Mouse (Mus musculus) intestine, embryonic 15.5 days (tissue): ENCODE measurements at regions not wholly inside any gene's neighbourhood (a gene's known extent, or its start where the extent isn't known, plus 50 kb on each side); places are given as distances from the start of the nearest gene placed in this dataset.

ENCODE experiments used
- ATAC-seq: fragments of 200-750 bp; cut with Nextera tagmentation; 2 replicates; pipeline ENCODE4 v1.8.0; 2017; ENCODE audit warnings: moderate TSS enrichment, moderate library complexity
- H3K27ac ChIP-seq: fragments of 300-500 bp; sonication (generic); 2 replicates; pipeline ENCODE4 v1.5.1; 2015; ENCODE audit warnings: mild to moderate bottlenecking, inconsistent platforms
- H3K27me3 ChIP-seq: fragments of 300-500 bp; sonication (generic); replicated peaks from 2 replicates; pipeline ENCODE4 v1.6.1; 2015; ENCODE audit warnings: inconsistent platforms
- H3K36me3 ChIP-seq: fragments of 300-500 bp; sonication (generic); 2 replicates; pipeline ENCODE4 v1.6.1; 2015; ENCODE audit warnings: inconsistent platforms
- H3K4me1 ChIP-seq: fragments of 300-500 bp; sonication (generic); replicated peaks from 2 replicates; pipeline ENCODE4 v1.6.1; 2015; ENCODE audit warnings: inconsistent platforms
- H3K4me2 ChIP-seq: fragments of 300-500 bp; sonication (generic); replicated peaks from 2 replicates; pipeline ENCODE4 v1.6.1; 2015; ENCODE audit warnings: mild to moderate bottlenecking, inconsistent platforms
- H3K4me3 ChIP-seq: fragments of 300-500 bp; sonication (generic); replicated peaks from 2 replicates; pipeline ENCODE4 v1.5.1; 2015; ENCODE audit warnings: inconsistent platforms
- H3K9ac ChIP-seq: fragments of 300-500 bp; sonication (generic); 2 replicates; pipeline ENCODE4 v1.6.1; 2015; ENCODE audit warnings: inconsistent platforms
- H3K9me3 ChIP-seq: fragments of 300-500 bp; sonication (generic); 2 replicates; pipeline ENCODE4 v1.6.1; 2016; ENCODE audit warnings: inconsistent platforms
- WGBS: fragments of 180-500 bp; shearing (Covaris S2); methylation state at CpG from one replicate; pipeline ENCODE4 v1.1.7; 2015; 5-methylcytosine and 5-hydroxymethylcytosine counted together

- Histone ChIP-seq H3K4me1 (peaks cover 20% of the 10 kb centered on the region; the same call in 1 of the 2 replicates), H3K27me3 (no peaks in the 10 kb centered on the region), H3K9me3 (no peaks in the 10 kb centered on the region), H3K4me3 (no peak overlapping the region), H3K36me3 (no peaks in the 10 kb centered on the region), H3K4me2 (no peak overlapping the region), H3K9ac (no peak overlapping the region), H3K27ac (no peak overlapping the region)
- no peak for ATAC-seq
- WGBS, result 50% methylated on average over 4 of the region's 4 CpGs
These were observed 547.9 kb upstream of the Mgmt start for GRCm38 (mm10) chr7:136346531-136346930.

DNA sequence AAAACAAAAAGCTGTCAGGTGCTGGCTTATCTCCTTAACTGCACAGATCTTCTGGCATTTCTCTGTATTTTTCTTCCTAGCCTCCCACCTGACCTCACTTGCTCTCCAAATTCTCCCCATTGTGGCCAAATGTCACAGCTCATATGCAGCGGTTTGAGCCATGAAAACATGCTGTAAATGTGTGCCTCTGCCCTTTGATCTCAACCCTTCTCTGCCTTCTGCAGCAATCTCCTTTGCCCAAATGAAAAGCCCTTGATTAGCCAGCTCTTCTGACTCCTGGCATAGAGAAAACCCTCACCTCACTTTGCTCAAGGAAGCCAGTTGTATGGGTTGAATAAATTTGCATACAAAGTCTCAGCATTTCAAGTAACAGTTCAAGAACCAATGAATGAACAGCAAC, 546.1 kb upstream of the Mgmt start:
- ATAC-seq, result no peak
- H3K27me3 ChIP-seq, result no peaks in the 10 kb centered on the region
- no peak overlapping the region for H3K4me3 ChIP-seq
- no peak overlapping the region for H3K4me2 ChIP-seq
- H3K4me1 ChIP-seq, result peaks cover 5% of the 10 kb centered on the region; the same call in 1 of the 2 replicates
- no peak overlapping the region for H3K27ac ChIP-seq
- no peaks in the 10 kb centered on the region for H3K9me3 ChIP-seq
- H3K36me3 ChIP-seq, result no peaks in the 10 kb centered on the region
- no peak overlapping the region for H3K9ac ChIP-seq
- 27% methylated on average over 1 of the region's 1 CpGs for WGBS

DNA sequence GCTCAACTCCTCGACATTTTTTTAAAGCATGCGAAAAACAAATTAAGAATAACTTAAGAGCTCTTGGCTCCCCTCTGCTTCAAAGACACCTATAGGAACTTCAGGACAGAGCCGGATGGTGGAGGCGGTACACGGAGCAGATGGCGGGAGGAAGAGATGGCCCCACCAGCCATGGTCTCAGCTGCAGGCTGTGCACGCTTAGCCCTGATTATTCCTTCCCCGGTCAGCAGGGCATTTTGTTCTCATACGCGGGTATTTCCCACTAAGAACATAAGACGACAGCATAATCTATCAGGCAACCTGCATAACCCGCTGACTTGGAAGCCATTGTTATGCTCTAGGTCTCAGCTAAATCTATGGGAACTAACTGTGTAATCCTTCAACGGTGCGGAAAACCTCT, 544.8 kb upstream of the Mgmt start:
- 90% methylated on average over 14 of the region's 14 CpGs for WGBS
- H3K36me3 ChIP-seq, result no peaks in the 10 kb centered on the region

DNA sequence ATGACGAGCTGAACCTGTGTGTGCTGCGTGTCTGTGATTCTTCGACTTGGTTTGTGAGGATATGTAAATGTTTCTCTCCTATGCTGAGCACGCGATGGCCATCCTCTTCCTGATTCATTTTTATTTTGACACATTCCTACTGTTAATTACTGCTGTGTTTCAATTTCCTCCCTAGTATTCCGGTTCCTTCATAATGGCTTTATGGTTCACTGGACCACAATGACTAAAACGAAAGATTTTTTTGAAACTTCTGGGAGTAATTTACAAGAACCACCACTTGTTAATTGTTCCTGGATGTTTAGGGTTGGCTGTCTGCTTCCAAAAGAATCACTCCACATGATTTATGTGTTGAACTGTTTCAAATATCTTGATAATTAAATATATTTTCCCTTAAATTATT, 537.4 kb upstream of the Mgmt start:
- WGBS, result 41% methylated on average over 7 of the region's 7 CpGs
- Histone ChIP-seq H3K4me2 (no peak overlapping the region), H3K27ac (no peak overlapping the region), H3K4me1 (no peaks in the 10 kb centered on the region), H3K4me3 (no peak overlapping the region), H3K9me3 (no peaks in the 10 kb centered on the region), H3K27me3 (no peaks in the 10 kb centered on the region), H3K9ac (no peak overlapping the region), H3K36me3 (no peaks in the 10 kb centered on the region)
- no peak for ATAC-seq

More for the DNA sequence above, 544.8 kb upstream of the Mgmt start:
- Histone ChIP-seq H3K4me1 (no peaks in the 10 kb centered on the region), H3K9ac (no peak overlapping the region), H3K4me2 (no peak overlapping the region), H3K9me3 (no peaks in the 10 kb centered on the region), H3K27me3 (no peaks in the 10 kb centered on the region), H3K4me3 (no peak overlapping the region), H3K27ac (no peak overlapping the region)
- ATAC-seq, result no peak

- H3K9me3 ChIP-seq, result no peaks in the 10 kb centered on the region
- no peaks in the 10 kb centered on the region for H3K27me3 ChIP-seq
- H3K4me1 ChIP-seq, result no peaks in the 10 kb centered on the region
- H3K4me2 ChIP-seq, result no peak overlapping the region
- no peak overlapping the region for H3K9ac ChIP-seq
- ATAC-seq, result no peak
- WGBS, result 61% methylated on average over 7 of the region's 7 CpGs
- no peaks in the 10 kb centered on the region for H3K36me3 ChIP-seq
- H3K27ac ChIP-seq, result no peak overlapping the region
- H3K4me3 ChIP-seq, result no peak overlapping the region
These were observed 528.8 kb upstream of the Mgmt start for GRCm38 (mm10) chr7:136365318-136366211.

DNA sequence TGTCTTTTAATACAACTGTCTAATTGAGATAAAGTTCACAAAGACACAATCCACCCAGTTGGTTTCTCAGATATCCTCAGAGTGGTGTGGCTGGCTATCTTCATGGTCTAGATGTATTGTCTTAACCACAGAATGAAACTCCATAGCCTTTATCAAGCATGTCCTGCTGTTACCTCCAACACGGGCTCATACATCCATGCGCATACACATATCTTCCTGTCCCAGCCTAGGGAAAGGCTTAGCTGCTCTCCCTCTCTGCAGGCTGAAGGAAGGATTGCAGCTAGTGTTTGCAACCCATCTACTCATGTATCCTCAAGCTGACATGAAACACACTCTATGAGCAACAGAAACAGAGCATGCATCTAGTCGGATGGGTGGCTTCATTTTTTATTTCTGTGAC, 517.2 kb upstream of the Mgmt start:
- H3K9ac ChIP-seq, result no peak overlapping the region
- WGBS, result 74% methylated on average over 3 of the region's 3 CpGs
- ATAC-seq, result no peak
- H3K27ac ChIP-seq, result no peak overlapping the region
- no peak overlapping the region for H3K4me2 ChIP-seq
- no peaks in the 10 kb centered on the region for H3K4me1 ChIP-seq
- H3K4me3 ChIP-seq, result no peak overlapping the region
- no peaks in the 10 kb centered on the region for H3K9me3 ChIP-seq
- no peaks in the 10 kb centered on the region for H3K27me3 ChIP-seq
- H3K36me3 ChIP-seq, result no peaks in the 10 kb centered on the region

- Histone ChIP-seq H3K4me1 (no peaks in the 10 kb centered on the region), H3K9ac (no peak overlapping the region), H3K27me3 (no peaks in the 10 kb centered on the region), H3K27ac (no peak overlapping the region), H3K9me3 (no peaks in the 10 kb centered on the region), H3K36me3 (no peaks in the 10 kb centered on the region), H3K4me2 (no peak overlapping the region), H3K4me3 (no peak overlapping the region)
- WGBS, result 61% methylated on average over 8 of the region's 8 CpGs
- no peak for ATAC-seq
These were observed 516.7 kb upstream of the Mgmt start for GRCm38 (mm10) chr7:136377742-136378141.

DNA sequence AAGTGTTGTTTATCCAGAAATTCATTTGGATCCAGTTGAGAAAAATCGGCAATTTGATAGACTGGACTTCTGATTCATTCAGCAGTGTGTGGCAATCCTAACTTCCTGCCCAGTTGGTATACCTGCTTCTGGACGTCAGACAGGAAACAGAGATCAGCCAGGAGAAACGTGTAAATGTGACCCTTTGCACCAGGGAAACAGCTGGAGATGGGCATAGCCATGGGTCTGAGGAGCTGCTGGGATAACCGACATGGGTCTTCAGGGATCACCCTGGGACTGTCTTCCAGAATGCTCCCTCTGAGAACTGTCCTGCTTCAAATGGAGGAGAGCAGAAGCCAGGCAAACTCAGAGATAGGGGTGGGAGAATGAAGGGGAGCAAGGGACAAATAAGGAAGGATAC, 516.1 kb upstream of the Mgmt start:
- Histone ChIP-seq H3K27me3 (no peaks in the 10 kb centered on the region), H3K4me3 (no peak overlapping the region), H3K4me1 (no peaks in the 10 kb centered on the region), H3K4me2 (no peak overlapping the region), H3K9me3 (no peaks in the 10 kb centered on the region), H3K36me3 (no peaks in the 10 kb centered on the region), H3K27ac (no peak overlapping the region), H3K9ac (no peak overlapping the region)
- 43% methylated on average over 4 of the region's 4 CpGs for WGBS
- no peak for ATAC-seq

- no peaks in the 10 kb centered on the region for H3K27me3 ChIP-seq
- no peak for ATAC-seq
- no peak overlapping the region for H3K9ac ChIP-seq
- 58% methylated on average over 7 of the region's 7 CpGs for WGBS
- no peaks in the 10 kb centered on the region for H3K4me1 ChIP-seq
- no peaks in the 10 kb centered on the region for H3K36me3 ChIP-seq
- H3K4me3 ChIP-seq, result no peak overlapping the region
- no peak overlapping the region for H3K27ac ChIP-seq
- H3K9me3 ChIP-seq, result no peaks in the 10 kb centered on the region
- no peak overlapping the region for H3K4me2 ChIP-seq
These were observed 515.1 kb upstream of the Mgmt start for GRCm38 (mm10) chr7:136379319-136379718.

- Histone ChIP-seq H3K4me1 (no peaks in the 10 kb centered on the region), H3K36me3 (no peaks in the 10 kb centered on the region), H3K27me3 (no peaks in the 10 kb centered on the region), H3K9me3 (no peaks in the 10 kb centered on the region), H3K4me2 (no peak overlapping the region), H3K9ac (no peak overlapping the region), H3K4me3 (no peak overlapping the region), H3K27ac (no peak overlapping the region)
- no peak for ATAC-seq
- WGBS, result 52% methylated on average over 3 of the region's 3 CpGs
These were observed 514.7 kb upstream of the Mgmt start for GRCm38 (mm10) chr7:136379741-136380140.

DNA sequence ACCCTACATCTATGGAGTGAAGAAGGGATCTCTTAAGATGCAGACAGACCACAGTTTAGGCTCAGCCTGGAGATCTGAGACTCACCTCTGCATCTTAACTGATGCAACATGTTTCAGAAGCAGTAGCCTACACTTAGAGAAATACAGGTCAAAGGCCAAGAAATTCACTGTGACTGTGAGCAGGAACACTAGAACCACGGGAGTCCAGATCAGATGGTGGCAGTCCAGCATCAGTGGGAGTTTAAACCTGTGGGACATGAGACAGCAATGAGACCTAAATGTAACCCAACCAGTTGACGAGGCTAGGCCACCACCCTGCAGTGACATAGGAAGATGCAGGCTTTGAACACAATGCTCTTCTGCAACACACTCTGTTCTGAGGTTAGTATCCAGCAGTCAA, 511.1 kb upstream of the Mgmt start:
- 78% methylated on average over 2 of the region's 2 CpGs for WGBS
- H3K27me3 ChIP-seq, result no peaks in the 10 kb centered on the region
- H3K4me2 ChIP-seq, result no peak overlapping the region
- no peak for ATAC-seq
- H3K4me3 ChIP-seq, result no peak overlapping the region
- H3K36me3 ChIP-seq, result no peaks in the 10 kb centered on the region
- no peaks in the 10 kb centered on the region for H3K4me1 ChIP-seq
- no peaks in the 10 kb centered on the region for H3K9me3 ChIP-seq
- no peak overlapping the region for H3K27ac ChIP-seq
- H3K9ac ChIP-seq, result no peak overlapping the region

DNA sequence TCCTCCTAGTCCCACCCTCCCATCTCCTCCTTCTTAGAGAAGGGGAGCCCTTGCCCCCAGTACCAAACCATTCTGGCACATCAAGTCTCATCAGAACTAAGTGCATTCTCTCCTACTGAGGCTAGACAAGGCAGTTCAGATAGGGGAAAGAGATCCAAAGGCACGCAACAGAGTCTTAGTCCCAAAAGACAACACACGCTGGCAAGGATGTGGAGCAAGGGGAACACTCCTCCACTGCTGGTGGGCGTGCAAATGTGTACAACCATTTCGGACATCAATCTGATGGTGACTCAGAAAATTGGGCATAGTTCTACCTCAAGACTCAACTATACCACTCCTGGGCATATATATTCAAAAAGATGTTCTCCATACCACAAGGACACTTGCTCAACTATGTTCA, 506.7 kb upstream of the Mgmt start:
- H3K4me3 ChIP-seq, result no peak overlapping the region
- no peak overlapping the region for H3K27ac ChIP-seq
- H3K36me3 ChIP-seq, result no peaks in the 10 kb centered on the region
- 95% methylated on average over 4 of the region's 4 CpGs for WGBS
- no peak for ATAC-seq
- H3K27me3 ChIP-seq, result no peaks in the 10 kb centered on the region
- no peaks in the 10 kb centered on the region for H3K9me3 ChIP-seq
- H3K4me2 ChIP-seq, result no peak overlapping the region
- H3K4me1 ChIP-seq, result no peaks in the 10 kb centered on the region
- no peak overlapping the region for H3K9ac ChIP-seq

- no peak overlapping the region for H3K9ac ChIP-seq
- H3K9me3 ChIP-seq, result no peaks in the 10 kb centered on the region
- H3K4me1 ChIP-seq, result no peaks in the 10 kb centered on the region
- WGBS, result 33% methylated on average over 8 of the region's 8 CpGs
- H3K27ac ChIP-seq, result no peak overlapping the region
- H3K4me3 ChIP-seq, result no peak overlapping the region
- H3K4me2 ChIP-seq, result no peak overlapping the region
- ATAC-seq, result no peak
- H3K36me3 ChIP-seq, result no peaks in the 10 kb centered on the region
- no peaks in the 10 kb centered on the region for H3K27me3 ChIP-seq
These were observed 504.3 kb upstream of the Mgmt start for GRCm38 (mm10) chr7:136390066-136390465.
